Mouse (Mus musculus) kidney, embryonic 14.5 days (tissue): ENCODE data around the gene Ghdc. TPM values are rescaled to one million over a fixed set of nuclear protein-coding genes. Genes with fewer than 3 reads are reported as not detected.

Source experiments
- ATAC-seq: fragments of 200-750 bp; cut with Nextera tagmentation; 2 replicates; pipeline ENCODE4 v1.8.0; 2017; ENCODE audit warnings: moderate number of reproducible peaks, mild to moderate bottlenecking, moderate TSS enrichment, moderate library complexity; ENCODE audit not compliant: low FRiP score, low TSS enrichment
- H3K27ac ChIP-seq: fragments of 300-500 bp; sonication (generic); 2 replicates; pipeline ENCODE4 v1.5.1; 2014; ENCODE audit warnings: low read depth, mild to moderate bottlenecking, low read length, moderate library complexity, mixed read lengths
- H3K27me3 ChIP-seq: fragments of 300-500 bp; sonication (generic); 2 replicates; pipeline ENCODE4 v1.6.1; 2014; ENCODE audit warnings: mild to moderate bottlenecking, low read length; ENCODE audit not compliant: control insufficient read depth, insufficient read depth
- H3K36me3 ChIP-seq: fragments of 300-500 bp; sonication (generic); 2 replicates; pipeline ENCODE4 v1.6.1; 2014; ENCODE audit warnings: low read length, mixed read lengths; ENCODE audit not compliant: control insufficient read depth, insufficient read depth
- H3K4me1 ChIP-seq: fragments of 300-500 bp; sonication (generic); 2 replicates; pipeline ENCODE4 v1.6.1; 2014; ENCODE audit warnings: low read length, mixed read lengths; ENCODE audit not compliant: control insufficient read depth, insufficient read depth
- H3K4me2 ChIP-seq: fragments of 300-500 bp; sonication (generic); replicated peaks from 2 replicates; pipeline ENCODE4 v1.6.1; 2014; ENCODE audit warnings: low read depth, mild to moderate bottlenecking, low read length
- H3K4me3 ChIP-seq: fragments of 300-500 bp; sonication (generic); 2 replicates; pipeline ENCODE4 v1.5.1; 2014; ENCODE audit warnings: mild to moderate bottlenecking, low read length
- H3K9ac ChIP-seq: fragments of 300-500 bp; sonication (generic); 2 replicates; pipeline ENCODE4 v1.6.1; 2014; ENCODE audit warnings: low read depth, mild to moderate bottlenecking, low read length, moderate library complexity
- H3K9me3 ChIP-seq: fragments of 300-500 bp; sonication (generic); 2 replicates; pipeline ENCODE4 v1.6.1; 2016; ENCODE audit warnings: low read length; ENCODE audit not compliant: control insufficient read depth
- WGBS: fragments of 180-500 bp; shearing (Covaris S2); extraction: QIAGEN DNeasy Blood & Tissue Kit; methylation state at CpG from one replicate; pipeline ENCODE4 v1.1.7; 2014; 5-methylcytosine and 5-hydroxymethylcytosine counted together
- polyA plus RNA-seq: library from polyadenylated mRNA; unstranded; fragments of >200 nt; fragmentation: Nextera tagmentation; extraction: Ambion mirVana; gene quantifications from 2 replicates; pipeline ENCODE4 v1.2.1, GENCODE M21; 2014

Gene Ghdc
- polyA plus RNA-seq, 1 experiment from 2014 or later = 3.6 TPM

- H3K4me3 ChIP-seq = no peak overlapping the region
- H3K9me3 ChIP-seq = no peaks in the 10 kb centered on the region
- ATAC-seq = no peak
- H3K27me3 ChIP-seq = no peaks in the 10 kb centered on the region
- no peak overlapping the region for H3K4me2 ChIP-seq
- H3K27ac ChIP-seq = no peak overlapping the region
- H3K36me3 ChIP-seq = no peaks in the 10 kb centered on the region
- H3K9ac ChIP-seq = no peak overlapping the region
- WGBS = 89% methylated on average over 4 of the region's 4 CpGs
- H3K4me1 ChIP-seq = 0 out of 2 replicates have a peak, but pooled peaks cover 5% of the 10 kb centered on the region
These were observed 3.5 kb upstream of the Ghdc start for GRCm38 (mm10) chr11:100774261-100774660.

GRCm38 (mm10) chr11:100769980-100770379 lies 777 bp downstream of the Ghdc start:
- Histone ChIP-seq H3K27ac (no peak overlapping the region), H3K4me3 (peak overlapping the region; percentile 47), H3K36me3 (no peaks in the 10 kb centered on the region), H3K9me3 (no peaks in the 10 kb centered on the region), H3K9ac (peak overlapping the region; percentile 35; the same call in 1 of the 2 replicates), H3K4me1 (0 out of 2 replicates have a peak, but pooled peaks cover 5% of the 10 kb centered on the region), H3K27me3 (no peaks in the 10 kb centered on the region), H3K4me2 (peak overlapping the region; percentile 43)
- ATAC-seq = no peak
- 60% methylated on average over 6 of the region's 6 CpGs for WGBS

- Histone ChIP-seq H3K4me1 (0 out of 2 replicates have a peak, but pooled peaks cover 5% of the 10 kb centered on the region), H3K4me2 (no peak overlapping the region), H3K9me3 (no peaks in the 10 kb centered on the region), H3K36me3 (no peaks in the 10 kb centered on the region), H3K27me3 (no peaks in the 10 kb centered on the region), H3K9ac (no peak overlapping the region), H3K27ac (no peak overlapping the region), H3K4me3 (no peak overlapping the region)
- ATAC-seq = no peak
- 86% methylated on average over 5 of the region's 5 CpGs for WGBS
These were observed 2.9 kb downstream of the Ghdc start for GRCm38 (mm10) chr11:100767871-100768270.

- Histone ChIP-seq H3K4me1 (0 out of 2 replicates have a peak, but pooled peaks cover 5% of the 10 kb centered on the region), H3K9me3 (no peaks in the 10 kb centered on the region), H3K9ac (no peak overlapping the region), H3K4me2 (no peak overlapping the region), H3K27ac (no peak overlapping the region), H3K27me3 (no peaks in the 10 kb centered on the region; the same call in 1 of the 2 replicates), H3K4me3 (no peak overlapping the region), H3K36me3 (no peaks in the 10 kb centered on the region)
- 83% methylated on average over 9 of the region's 9 CpGs for whole genome bisulfite sequencing
- ATAC-seq = no peak
These were observed 4.0 kb downstream of the Ghdc start for GRCm38 (mm10) chr11:100766726-100767125.

- Histone ChIP-seq H3K27ac (no peak within 1 kb of the TSS), H3K4me1 (peaks cover 6% of the 10 kb centered on the region; the same call in 1 of the 2 replicates), H3K4me2 (peak within 1 kb of the TSS; percentile 84), H3K36me3 (no peaks in the 10 kb centered on the region), H3K27me3 (peaks cover 21% of the 10 kb centered on the region), H3K9me3 (no peaks in the 10 kb centered on the region), H3K9ac (peak within 1 kb of the TSS; percentile 57; the same call in 1 of the 2 replicates), H3K4me3 (peak within 1 kb of the TSS; percentile 38)
- no peak for ATAC-seq
- 78% methylated on average over 7 of the region's 7 CpGs for WGBS
These were observed 7.9 kb downstream of the Ghdc start, which contains the start of gene Hcrt for GRCm38 (mm10) chr11:100762831-100763230. Hcrt (minus strand) TSS chr11:100762931.

- peak; percentile 73; the same call in 1 of the 2 replicates for ATAC-seq
- H3K4me2 ChIP-seq = peak overlapping the region; percentile 84
- H3K27me3 ChIP-seq = peaks cover 21% of the 10 kb centered on the region
- H3K4me1 ChIP-seq = peaks cover 6% of the 10 kb centered on the region; the same call in 1 of the 2 replicates
- peak overlapping the region; percentile 57; the same call in 1 of the 2 replicates for H3K9ac ChIP-seq
- under 1% methylated on average over 26 of the region's 27 CpGs for WGBS
- no peaks in the 10 kb centered on the region for H3K36me3 ChIP-seq
- peak overlapping the region; percentile 38 for H3K4me3 ChIP-seq
- H3K9me3 ChIP-seq = no peaks in the 10 kb centered on the region
- no peak overlapping the region for H3K27ac ChIP-seq
These were observed 9.2 kb downstream of the Ghdc start for GRCm38 (mm10) chr11:100761547-100762045.

- Histone ChIP-seq H3K36me3 (no peaks in the 10 kb centered on the region), H3K4me1 (peaks cover 6% of the 10 kb centered on the region; the same call in 1 of the 2 replicates), H3K4me2 (peak within 1 kb of the TSS; percentile 51), H3K27ac (no peak within 1 kb of the TSS), H3K9ac (no peak within 1 kb of the TSS), H3K4me3 (peak within 1 kb of the TSS; percentile 33), H3K27me3 (peaks cover 21% of the 10 kb centered on the region), H3K9me3 (no peaks in the 10 kb centered on the region)
- WGBS = under 1% methylated on average over 49 of the region's 51 CpGs
- ATAC-seq = no peak
These were observed 11.0 kb downstream of the Ghdc start, which contains the start of gene Kcnh4 for GRCm38 (mm10) chr11:100759611-100760233. Kcnh4 (minus strand) TSS chr11:100759942.

GRCm38 (mm10) chr11:100758707-100759610 lies 11.8 kb downstream of the Ghdc start:
- no peak overlapping the region for H3K27ac ChIP-seq
- no peaks in the 10 kb centered on the region for H3K36me3 ChIP-seq
- H3K4me2 ChIP-seq = peak overlapping the region; percentile 51
- no peaks in the 10 kb centered on the region for H3K9me3 ChIP-seq
- H3K9ac ChIP-seq = no peak overlapping the region
- peaks cover 6% of the 10 kb centered on the region; the same call in 1 of the 2 replicates for H3K4me1 ChIP-seq
- no peak; the same call in 1 of the 2 replicates for ATAC-seq
- H3K27me3 ChIP-seq = peaks cover 21% of the 10 kb centered on the region
- peak overlapping the region; percentile 33 for H3K4me3 ChIP-seq
- WGBS = 1% methylated on average over 35 of the region's 35 CpGs
